Mouse (Mus musculus) CD8-positive naive resting alpha-beta T cell, adult 57 days (primary cell): ENCODE results near the gene Coa5. TPM values are rescaled to one million over a fixed set of nuclear protein-coding genes. Genes with fewer than 3 reads are reported as not detected.

ENCODE experiments used
- total RNA-seq: library from RNA; stranded (reverse); gene quantifications from one replicate; pipeline ENCODE4 v1.2.4, GENCODE M21; 2023

The Coa5 gene
- 41.6 TPM for total RNA-seq

GRCm38 (mm10) chr1:37429366-37430296 lies at the start of gene Coa5, which contains the start of gene Unc50:
Gene Coa5, minus strand, starts transcription at chr1:37430103.
Gene Unc50, plus strand, starts transcription at chr1:37430139.

Other genes with a start within 250 kb of the Coa5 start
- gene Cnga3, start 215.7 kb downstream of the Coa5 start, total RNA-seq, result not detected
- gene Inpp4a, start 130.2 kb downstream of the Coa5 start, total RNA-seq, result 38.4 TPM
- 39.4 TPM for gene Unc50, start within 50 bp of the Coa5 start, total RNA-seq
- gene Mgat4a, start 110.9 kb upstream of the Coa5 start, total RNA-seq, result 51.0 TPM